Mouse (Mus musculus) MEL (cell line): ENCODE results near the gene Tigd4. TPM values are rescaled to one million over a fixed set of nuclear protein-coding genes. Genes with fewer than 3 reads are reported as not detected.
A peak's percentile ranks its signal among the peaks of the same experiment; 100 is the strongest.

Experiments
- DNase-seq: peaks from one replicate; pipeline ENCODE4 v3.0.0; 2011; ENCODE audit warnings: low read depth, low spot score
- H3K27ac ChIP-seq: 2 replicates; pipeline ENCODE4 v1.5.1; 2012; ENCODE audit warnings: low read depth, mild to moderate bottlenecking, control low read depth, low read length, moderate library complexity; ENCODE audit not compliant: control insufficient read depth
- H3K27me3 ChIP-seq, 2 experiments: fragments of 150-350 bp in 1 of 2; sonication (generic) in 1 of 2; 2 replicates each; pipeline ENCODE4 v1.6.1; 2012; ENCODE audit warnings: low read length in 2 of 2, mild to moderate bottlenecking in 2 of 2, improper control_type of control experiment in 1 of 2, moderate library complexity in 1 of 2; ENCODE audit not compliant: insufficient read depth in 2 of 2, control insufficient read depth in 1 of 2
- H3K36me3 ChIP-seq, 2 experiments: 2 replicates each; pipeline ENCODE4 v1.6.1; 2012 to 2014; ENCODE audit warnings: low read length in 2 of 2, improper control_type of control experiment in 1 of 2, inconsistent platforms in 1 of 2, mild to moderate bottlenecking in 1 of 2; ENCODE audit not compliant: insufficient read depth in 2 of 2, control insufficient read depth in 1 of 2
- H3K4me1 ChIP-seq, 2 experiments: fragments of 150-350 bp in 1 of 2; sonication (generic) in 1 of 2; 2 replicates each; pipeline ENCODE4 v1.6.1; 2012; ENCODE audit warnings: low read length in 2 of 2, improper control_type of control experiment in 1 of 2, mild to moderate bottlenecking in 1 of 2; ENCODE audit not compliant: insufficient read depth in 2 of 2, control insufficient read depth in 1 of 2
- H3K4me3 ChIP-seq, 2 experiments: fragments of 150-350 bp in 1 of 2; sonication (generic) in 1 of 2; 2 replicates each; pipeline ENCODE4 v1.5.1; 2012; ENCODE audit warnings: low read depth in 2 of 2, low read length in 2 of 2, mild to moderate bottlenecking in 2 of 2, moderate library complexity in 2 of 2, control low read depth in 1 of 2, improper control_type of control experiment in 1 of 2; ENCODE audit not compliant: control insufficient read depth in 1 of 2, insufficient read depth in 1 of 2
- H3K79me2 ChIP-seq: 2 replicates; pipeline ENCODE4 v1.6.1; 2012; ENCODE audit warnings: mild to moderate bottlenecking, low read length, moderate library complexity; ENCODE audit not compliant: control insufficient read depth, poor library complexity, insufficient read depth
- H3K9ac ChIP-seq: 2 replicates; pipeline ENCODE4 v1.6.1; 2012; ENCODE audit warnings: low read depth, mild to moderate bottlenecking, control low read depth, low read length, moderate library complexity; ENCODE audit not compliant: control insufficient read depth, poor library complexity, severe bottlenecking
- H3K9me3 ChIP-seq: fragments of 150-350 bp; sonication (generic); replicated peaks from 2 replicates; pipeline ENCODE4 v1.6.1; 2012; ENCODE audit warnings: mild to moderate bottlenecking, low read length, improper control_type of control experiment, moderate library complexity; ENCODE audit not compliant: insufficient read depth
- CTCF ChIP-seq, 3 experiments: IDR thresholded peaks in 2 of 3; conservative IDR thresholded peaks in 1 of 3; 2 replicates each; pipeline ENCODE4 v1.5.1; 2011 to 2012; ENCODE audit warnings: low read length in 3 of 3, low read depth in 2 of 3, mild to moderate bottlenecking in 2 of 3, improper control_type of control experiment in 1 of 3, inconsistent platforms in 1 of 3, mixed read lengths in 1 of 3, moderate library complexity in 1 of 3; ENCODE audit not compliant: control insufficient read depth in 1 of 3, insufficient read depth in 1 of 3, poor library complexity in 1 of 3, severe bottlenecking in 1 of 3
- HCFC1 ChIP-seq: IDR thresholded peaks from 2 replicates; pipeline ENCODE4 v1.6.1; 2012; ENCODE audit warnings: low read depth, mild to moderate bottlenecking, inconsistent platforms, low read length, improper control_type of control experiment, moderate library complexity
- MAFK ChIP-seq: IDR thresholded peaks from 2 replicates; pipeline ENCODE4 v1.6.1; 2011; ENCODE audit warnings: low read depth, mild to moderate bottlenecking, low read length, improper control_type of control experiment, borderline replicate concordance
- RAD21 ChIP-seq: IDR thresholded peaks from 2 replicates; pipeline ENCODE4 v1.6.1; 2011; ENCODE audit warnings: mild to moderate bottlenecking, low read depth, low read length, improper control_type of control experiment
- RCOR1 ChIP-seq: IDR thresholded peaks from 2 replicates; pipeline ENCODE4 v1.6.1; 2012; ENCODE audit warnings: low read depth, mild to moderate bottlenecking, inconsistent platforms, low read length, improper control_type of control experiment
- TAL1 ChIP-seq: IDR thresholded peaks from 2 replicates; pipeline ENCODE4 v1.6.1; 2012; ENCODE audit warnings: mild to moderate bottlenecking, inconsistent platforms, low read length, moderate library complexity, mixed read lengths
- TCF12 ChIP-seq: IDR thresholded peaks from 2 replicates; pipeline ENCODE4 v1.6.1; 2014; ENCODE audit warnings: low read depth, mild to moderate bottlenecking, inconsistent platforms, low read length, improper control_type of control experiment, moderate library complexity
- USF2 ChIP-seq, 2 experiments: IDR thresholded peaks; 2 replicates each; pipeline ENCODE4 v1.6.1; 2011 to 2012; ENCODE audit warnings: improper control_type of control experiment in 2 of 2, low read length in 2 of 2, borderline replicate concordance in 1 of 2, inconsistent platforms in 1 of 2, low read depth in 1 of 2, mild to moderate bottlenecking in 1 of 2; ENCODE audit not compliant: insufficient read depth in 1 of 2
- ZKSCAN1 ChIP-seq: IDR thresholded peaks from 2 replicates; pipeline ENCODE4 v1.6.1; 2012; ENCODE audit warnings: low read depth, mild to moderate bottlenecking, inconsistent platforms, low read length, improper control_type of control experiment, moderate library complexity
- polyA plus RNA-seq, 2 experiments: library from polyadenylated mRNA; stranded (reverse) in 1 of 2; unstranded in 1 of 2; fragments of >175 nt in 1 of 2; fragments of >200 nt in 1 of 2; gene quantifications; 2 replicates each; pipeline versions ENCODE4 v1.2.1 to v1.2.4; 2012; ENCODE audit warnings: low replicate concordance in 2 of 2, low read depth in 1 of 2; ENCODE audit not compliant: insufficient read length in 2 of 2, insufficient read depth in 1 of 2, missing spikeins in 1 of 2
- total RNA-seq: library from RNA; depleted of rRNA; stranded (reverse); fragments of 300-350 nt; gene quantifications from 2 replicates; pipeline ENCODE4 v1.2.3, GENCODE M21; 2012

Tigd4 gene
- total and polyA plus RNA-seq, 3 experiments: not detected

DNA sequence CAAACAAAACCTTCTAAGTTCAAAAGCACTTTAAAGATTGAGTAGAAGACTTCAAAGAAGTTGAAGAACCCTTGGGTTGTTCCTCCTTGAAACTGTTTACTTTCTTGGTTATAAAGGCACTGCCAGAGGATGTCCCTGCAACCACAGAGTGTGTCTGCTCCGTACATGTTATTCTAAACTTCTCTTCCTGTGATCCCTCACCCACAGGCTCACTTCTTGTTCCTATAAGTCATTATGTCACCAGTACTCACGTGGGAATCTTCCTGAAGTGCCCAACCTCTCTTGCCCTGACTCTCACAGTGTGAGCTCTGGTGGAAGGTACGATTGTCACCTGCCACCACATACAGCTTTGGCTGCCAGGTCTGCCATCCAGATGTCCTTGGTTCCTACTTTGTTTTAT is 28.7 kb downstream of the Tigd4 start:
- DNase-seq: no peak
- peaks cover 0 to 29% of the 10 kb centered on the region in 2 experiments; a peak in 2 of 4 replicates for H3K4me1 ChIP-seq

DNA sequence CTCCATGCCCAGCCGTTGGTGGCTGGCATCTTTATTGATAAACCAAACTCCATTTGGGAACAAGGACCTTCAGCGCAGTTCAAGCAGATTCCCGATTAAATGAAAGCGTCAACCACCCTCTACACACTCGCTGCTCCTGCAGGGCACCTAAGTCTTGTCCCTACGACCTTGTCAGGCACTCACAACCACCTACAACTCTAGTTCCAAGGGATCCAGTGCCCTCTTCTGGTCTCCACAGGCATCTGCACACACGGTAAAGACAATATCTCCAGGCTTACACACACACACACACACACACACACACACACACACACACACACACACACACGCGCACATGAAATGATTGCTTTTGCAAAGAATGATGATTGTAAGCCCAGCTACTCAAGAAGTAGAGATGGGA is 38.2 kb downstream of the Tigd4 start:
- H3K36me3 ChIP-seq: no peaks in the 10 kb centered on the region; a peak in 1 of 4 replicates
- H3K4me3 ChIP-seq: no peak overlapping the region
- peak; percentile 31 for DNase-seq
- H3K27ac ChIP-seq: no peak overlapping the region
- no peaks in the 10 kb centered on the region for H3K79me2 ChIP-seq
- H3K9me3 ChIP-seq: no peaks in the 10 kb centered on the region
- H3K27me3 ChIP-seq: no peaks in the 10 kb centered on the region
- TF ChIP-seq RAD21 (peak; percentile 22), CTCF (IDR thresholded peaks at IDR 0.05 in 2 of 3, conservative IDR thresholded peaks at IDR 0.05 in 1 of 3; ENCODE audit: control insufficient read depth in 1 of 3, insufficient read depth in 1 of 3, low read depth in 2 of 3, low read length in 3 of 3, poor library complexity in 1 of 3, severe bottlenecking in 1 of 3) (peak in 2 of 3 experiments; percentile 32 to 33; a peak in 5 of 6 replicates), USF2 (IDR thresholded peaks at IDR 0.05; ENCODE audit: borderline replicate concordance in 1 of 2, insufficient read depth in 1 of 2, low read depth in 1 of 2, low read length in 2 of 2) (no peak)
- H3K9ac ChIP-seq: no peak overlapping the region
- H3K4me1 ChIP-seq: peaks cover 0 to 5% of the 10 kb centered on the region in 2 experiments; a peak in 2 of 4 replicates

More for the DNA sequence above, 28.7 kb downstream of the Tigd4 start:
- no peaks in the 10 kb centered on the region for H3K79me2 ChIP-seq
- no peaks in the 10 kb centered on the region for H3K27me3 ChIP-seq
- no peak overlapping the region for H3K4me3 ChIP-seq
- H3K9ac ChIP-seq: no peak overlapping the region
- H3K36me3 ChIP-seq: peaks cover 0 to 16% of the 10 kb centered on the region in 2 experiments; a peak in 2 of 4 replicates
- no peak overlapping the region for H3K27ac ChIP-seq
- no peak for TF ChIP-seq TCF12
- TF ChIP-seq MAFK: no peak
- no peak for TF ChIP-seq HCFC1
- TF ChIP-seq RCOR1: no peak
- TF ChIP-seq TAL1: no peak
- H3K9me3 ChIP-seq: no peaks in the 10 kb centered on the region

DNA sequence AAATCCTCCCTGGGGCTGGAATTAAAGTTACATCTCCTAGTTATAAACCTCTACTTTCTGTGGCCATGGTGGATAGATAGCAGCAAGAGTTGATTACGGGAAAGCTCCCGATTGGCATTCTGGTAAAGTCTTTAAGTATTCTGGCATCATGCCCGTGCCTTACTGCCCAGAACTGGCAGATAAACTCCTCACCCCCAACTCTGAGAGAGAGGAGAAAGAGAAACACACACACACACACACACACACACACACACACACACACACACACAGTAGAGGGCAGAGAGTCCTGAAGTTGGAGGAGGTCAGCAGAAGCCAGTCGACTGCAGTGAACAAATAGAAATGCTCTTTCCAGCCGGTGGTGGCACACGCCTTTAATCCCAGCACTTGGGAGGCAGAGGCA is 43.7 kb downstream of the Tigd4 start:
- Histone ChIP-seq H3K4me3 (no peak overlapping the region), H3K27ac (no peak overlapping the region), H3K4me1 (peaks cover 2 to 14% of the 10 kb centered on the region in 2 experiments; a peak in 2 of 4 replicates), H3K27me3 (no peaks in the 10 kb centered on the region), H3K9me3 (no peaks in the 10 kb centered on the region), H3K79me2 (no peaks in the 10 kb centered on the region), H3K9ac (no peak overlapping the region), H3K36me3 (peaks cover 0 to 2% of the 10 kb centered on the region in 2 experiments; a peak in 2 of 4 replicates)
- TF ChIP-seq RCOR1 (peak; percentile 33; the same call in 1 of the 2 replicates), ZKSCAN1 (no peak)
- peak; percentile 37 for DNase-seq
